Mouse (Mus musculus) adrenal gland (tissue): ENCODE measurements around the gene Akr1c13.
"Not testable (repeated sequence)": the region's sequence is repeated elsewhere in the genome, so short reads cannot be mapped to it uniquely, and the experiment has no call there.

ENCODE experiments used
- intact Hi-C: fragments of 180-260 bp; cut with DNase I; formaldehyde crosslinking; loops from one replicate; pipeline ENCODE4 v1.15.1; 2025
- long read RNA-seq, 2 experiments: library from polyadenylated mRNA; unstranded; transcript quantifications; one replicate each; pipeline ENCODE4 v2.0.0; 2020; ENCODE audit warnings: borderline replicate concordance in 1 of 2; ENCODE audit not compliant: insufficient replicate concordance in 1 of 2

Akr1c13 gene
- long read RNA-seq, experiment 1, transcript Akr1c13-201 (9 exons, 1,262 nt), result major isoform, 5 of 6 reads
- long read RNA-seq, experiment 1, partial matches to known transcripts, result 0 of 6 reads
- long read RNA-seq, experiment 1, other reads (novel, unspliced or antisense), result 1 of 6 reads
- long read RNA-seq, experiment 2, partial matches to known transcripts, result 1 of 5 reads
- long read RNA-seq, experiment 2, other reads (novel, unspliced or antisense), result 0 of 5 reads

GRCm38 (mm10) chr13:4190904-4191303 is at the start of gene Akr1c13:
Akr1c13 (plus strand) TSS chr13:4191150.
- intact Hi-C loops, result no loop called here

DNA sequence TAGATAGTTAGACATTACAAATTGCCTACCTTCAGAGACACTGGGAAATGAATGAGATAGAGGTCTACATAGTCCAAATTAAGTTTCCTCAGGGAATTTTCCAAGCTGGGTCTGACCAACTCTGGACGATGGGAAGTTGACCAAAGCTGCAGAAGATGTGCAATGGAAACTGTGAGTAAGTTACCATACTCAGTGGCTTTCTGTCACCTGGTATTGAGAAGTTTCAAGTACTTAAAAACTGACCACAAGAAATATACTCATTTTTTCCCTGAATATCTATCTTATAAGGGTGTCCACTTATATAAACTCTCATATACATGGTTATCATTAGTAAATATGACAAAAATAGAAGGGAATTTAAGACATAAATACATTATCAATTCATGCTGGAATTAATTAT is 46.7 kb upstream of the Akr1c13 start:
- intact Hi-C loops, result no loop called here

GRCm38 (mm10) chr13:4150518-4150917 is 40.4 kb upstream of the Akr1c13 start, which contains the start of gene Akr1c18:
Akr1c18 (minus strand) TSS chr13:4150654.
- intact Hi-C loops, result no loop called here

DNA sequence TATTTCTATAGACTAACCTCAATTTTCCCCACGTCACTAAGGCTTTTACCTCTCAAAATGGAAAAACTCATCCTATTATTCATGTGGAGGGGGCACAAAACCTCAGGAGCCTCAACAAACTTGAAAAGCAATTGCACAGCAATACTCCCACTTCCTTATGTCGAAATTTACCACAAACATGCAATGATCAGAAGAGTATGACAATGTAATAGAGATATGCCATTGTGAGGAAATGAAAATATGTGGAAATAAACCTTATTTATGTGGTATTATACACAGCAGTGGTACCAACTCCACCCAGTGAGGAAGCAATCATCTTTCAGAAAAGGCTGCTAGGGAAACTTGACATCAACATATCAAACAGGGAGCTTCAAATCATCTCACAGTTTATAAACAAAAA is 38.0 kb upstream of the Akr1c13 start:
- intact Hi-C loops, result no loop called here

DNA sequence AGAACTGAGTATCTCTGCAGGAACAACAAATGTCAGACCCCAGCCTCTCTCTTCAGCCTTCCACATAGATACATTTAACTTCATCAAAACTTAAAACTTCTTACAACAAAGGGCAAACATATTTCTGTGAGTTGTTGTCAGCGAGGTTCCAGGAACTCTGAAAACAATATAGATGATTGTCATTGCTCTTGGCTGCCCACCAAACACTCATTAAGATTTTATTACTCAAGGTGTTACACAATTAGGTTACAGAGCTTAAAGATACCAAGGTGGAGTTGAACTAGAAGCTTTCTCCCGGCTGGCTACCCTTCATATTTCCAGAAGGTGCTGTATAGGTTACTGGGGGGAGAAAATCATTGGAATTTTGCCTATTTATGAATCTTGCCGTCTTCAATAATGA is 37.4 kb upstream of the Akr1c13 start:
- intact Hi-C loops, result no loop called here

- intact Hi-C loops, result no loop called here
Measured at GRCm38 (mm10) chr13:4155286-4155685, 35.7 kb upstream of the Akr1c13 start.

DNA sequence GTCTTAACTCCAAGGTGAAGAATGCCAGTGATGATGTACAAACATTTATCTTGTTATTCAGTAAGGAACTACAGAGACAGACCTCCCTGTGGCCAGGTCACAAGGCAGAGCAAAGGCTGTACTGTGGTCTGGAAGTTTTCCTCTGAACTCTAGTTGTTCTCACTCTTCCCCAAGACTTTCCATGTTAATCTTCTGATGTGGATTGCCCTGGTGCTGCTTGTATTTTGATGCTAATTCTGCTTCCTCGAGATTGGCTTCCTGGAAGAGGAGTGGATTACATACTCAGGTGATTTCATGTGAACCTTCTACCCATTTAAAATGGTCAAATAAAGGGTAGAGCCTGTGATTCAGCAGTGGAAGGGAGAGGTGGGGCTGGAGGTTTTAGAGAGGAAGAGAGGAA is 22.9 kb upstream of the Akr1c13 start:
- intact Hi-C loops, result no loop called here

GRCm38 (mm10) chr13:4172978-4173377 is 18.0 kb upstream of the Akr1c13 start:
- intact Hi-C loops, result no loop called here

GRCm38 (mm10) chr13:4181321-4181720 is 9.6 kb upstream of the Akr1c13 start:
- intact Hi-C loops, result not testable (repeated sequence)

GRCm38 (mm10) chr13:4183116-4183515 is 7.8 kb upstream of the Akr1c13 start:
- intact Hi-C loops, result no loop called here

GRCm38 (mm10) chr13:4186641-4187411 is 4.1 kb upstream of the Akr1c13 start:
- intact Hi-C loops, result loop anchor here (5.0 kb wide), 1 partner anchor 55 kb away; no protein-coding TSS in a partner anchor

DNA sequence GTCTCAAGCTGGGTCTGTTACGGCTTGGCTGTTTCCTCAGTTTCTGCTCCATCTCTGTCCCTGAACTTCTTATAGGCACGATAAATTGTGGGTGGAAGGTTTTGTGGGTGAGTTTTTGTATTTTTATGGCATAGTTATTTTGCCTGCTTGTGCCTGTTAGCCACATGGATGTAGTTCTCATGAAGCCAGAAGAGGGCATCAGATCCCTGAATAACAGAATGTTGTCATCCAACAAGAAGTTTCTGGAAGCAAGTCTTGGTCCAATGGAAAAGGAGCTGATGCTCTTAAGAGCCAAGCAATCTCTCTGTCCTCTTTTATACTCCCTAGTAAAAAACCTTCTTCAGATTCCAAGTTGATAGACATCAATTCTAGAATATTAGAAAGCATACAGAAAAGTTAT is 2.8 kb upstream of the Akr1c13 start:
- intact Hi-C loops, result loop anchor here (2.0 to 5.0 kb wide), 2 partner anchors 56 to 93 kb away; no protein-coding TSS in a partner anchor

DNA sequence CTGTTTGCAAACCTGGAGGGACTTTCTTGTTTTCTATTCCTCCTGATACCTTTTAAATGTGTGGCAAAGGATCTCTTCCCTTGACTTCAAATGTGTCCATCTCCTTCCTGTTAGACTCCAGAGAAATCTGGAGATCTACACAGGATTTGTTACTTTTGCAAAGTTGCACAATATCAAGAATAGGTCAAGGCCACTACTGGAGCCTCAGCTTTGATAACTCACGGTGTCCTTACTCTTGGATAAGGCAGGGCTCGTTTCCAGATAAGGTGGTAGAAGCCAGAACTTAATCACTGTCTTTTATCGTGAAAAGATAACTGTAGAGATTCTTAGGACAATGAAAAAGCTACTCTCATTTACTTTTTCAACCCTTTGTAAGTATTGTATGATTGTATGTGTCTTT is 1.6 kb downstream of the Akr1c13 start:
- intact Hi-C loops, result no loop called here

- intact Hi-C loops, result no loop called here
Measured at GRCm38 (mm10) chr13:4206147-4206903, 15.4 kb downstream of the Akr1c13 start.

DNA sequence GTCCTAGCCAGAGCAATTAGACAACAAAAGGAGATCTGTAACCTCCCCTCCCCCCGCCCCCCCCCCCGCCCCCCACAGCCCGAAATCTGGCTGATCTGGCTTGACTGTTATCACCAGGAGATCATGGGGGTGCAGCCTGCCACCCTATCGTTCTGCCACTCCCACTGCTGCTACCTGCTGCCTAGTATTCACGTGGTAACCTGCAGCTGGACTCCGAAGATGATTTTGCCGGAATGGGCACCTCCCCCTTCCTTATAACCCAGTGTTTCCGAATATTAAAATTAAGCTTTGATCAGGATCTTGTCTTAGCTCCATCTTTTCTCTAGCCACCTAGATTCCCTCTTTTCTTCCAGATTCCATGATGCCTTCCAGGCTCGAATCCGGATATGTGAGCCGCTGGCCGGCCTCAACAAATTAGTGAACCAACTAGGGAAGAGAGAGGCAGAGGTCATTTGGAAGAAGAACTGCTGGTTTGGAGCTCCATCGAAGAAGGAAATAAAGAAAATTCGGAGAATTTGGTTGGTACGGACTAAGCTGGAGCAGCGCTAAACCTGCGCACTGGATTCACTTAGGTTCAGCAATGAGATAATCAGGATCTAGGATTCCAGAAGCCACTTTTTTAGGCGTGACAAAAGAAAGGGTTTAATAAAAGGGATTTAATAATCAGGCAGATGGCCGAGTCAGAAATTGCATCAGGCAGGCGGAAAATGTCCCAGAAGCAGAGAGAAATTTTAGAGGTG is 20.8 kb downstream of the Akr1c13 start:
- intact Hi-C loops, result no loop called here

DNA sequence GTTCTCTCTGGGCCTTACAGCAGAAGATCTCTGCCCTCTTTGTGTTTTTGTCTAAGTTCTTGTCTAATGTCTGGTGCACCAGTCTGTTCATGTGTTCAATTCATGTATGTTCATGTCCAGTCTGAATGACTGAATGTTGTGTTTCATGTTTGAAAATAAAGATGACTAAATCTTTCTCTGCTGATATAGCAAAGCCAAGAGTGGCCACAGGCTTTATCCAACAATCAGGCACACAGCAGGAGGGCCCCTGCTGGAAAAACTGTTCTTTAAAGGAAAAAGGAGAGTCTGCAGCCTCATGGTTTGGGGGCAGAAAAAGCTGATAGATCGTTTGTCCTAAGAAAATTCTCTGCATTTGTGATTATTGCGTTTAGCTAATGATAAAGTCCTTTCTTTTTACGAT is 21.4 kb downstream of the Akr1c13 start:
- intact Hi-C loops, result no loop called here

DNA sequence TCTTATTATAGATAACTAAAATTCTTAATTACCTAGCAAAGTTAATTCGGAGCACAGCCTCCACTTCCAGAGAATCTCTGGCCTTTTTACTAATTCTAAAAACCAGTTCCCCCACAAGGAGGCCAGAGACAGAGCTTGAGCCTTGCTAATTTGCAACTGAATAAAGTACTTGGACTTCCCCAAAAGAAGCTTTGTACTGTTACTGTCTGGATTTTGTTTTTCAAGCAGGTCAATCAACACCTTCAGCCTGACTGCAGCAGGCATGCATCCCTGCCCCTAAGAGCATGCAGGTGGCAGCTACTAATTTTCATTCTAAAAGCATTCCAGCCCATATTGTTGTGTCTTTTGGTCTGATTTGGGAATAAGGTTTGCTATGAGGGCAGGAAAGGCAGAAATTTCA is 24.5 kb downstream of the Akr1c13 start:
- intact Hi-C loops, result not testable (repeated sequence)

DNA sequence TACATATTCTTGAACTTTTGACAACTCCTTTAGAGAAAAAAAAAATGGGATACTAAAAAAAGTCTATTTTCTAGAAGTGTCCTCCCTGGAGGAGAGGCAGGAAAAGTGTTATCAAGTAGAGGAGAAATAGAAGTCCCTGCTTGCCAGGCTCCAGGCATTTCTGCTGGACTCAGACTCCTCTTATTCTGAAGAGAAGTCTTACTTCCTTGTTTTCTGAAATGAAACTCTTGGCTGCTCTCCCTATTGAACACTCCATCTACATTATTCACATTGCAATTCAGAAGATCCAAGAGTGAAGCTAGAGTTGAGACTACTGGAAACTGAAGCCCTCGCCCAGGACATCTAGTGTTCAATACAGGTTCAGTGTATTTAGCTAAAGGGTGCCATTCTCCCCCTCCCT is 37.5 kb downstream of the Akr1c13 start, which contains the start of gene Akr1c19:
TSS of gene Akr1c19 (plus strand) at position 260 of the 400 bp plus-strand sequence.
- intact Hi-C loops, result no loop called here

DNA sequence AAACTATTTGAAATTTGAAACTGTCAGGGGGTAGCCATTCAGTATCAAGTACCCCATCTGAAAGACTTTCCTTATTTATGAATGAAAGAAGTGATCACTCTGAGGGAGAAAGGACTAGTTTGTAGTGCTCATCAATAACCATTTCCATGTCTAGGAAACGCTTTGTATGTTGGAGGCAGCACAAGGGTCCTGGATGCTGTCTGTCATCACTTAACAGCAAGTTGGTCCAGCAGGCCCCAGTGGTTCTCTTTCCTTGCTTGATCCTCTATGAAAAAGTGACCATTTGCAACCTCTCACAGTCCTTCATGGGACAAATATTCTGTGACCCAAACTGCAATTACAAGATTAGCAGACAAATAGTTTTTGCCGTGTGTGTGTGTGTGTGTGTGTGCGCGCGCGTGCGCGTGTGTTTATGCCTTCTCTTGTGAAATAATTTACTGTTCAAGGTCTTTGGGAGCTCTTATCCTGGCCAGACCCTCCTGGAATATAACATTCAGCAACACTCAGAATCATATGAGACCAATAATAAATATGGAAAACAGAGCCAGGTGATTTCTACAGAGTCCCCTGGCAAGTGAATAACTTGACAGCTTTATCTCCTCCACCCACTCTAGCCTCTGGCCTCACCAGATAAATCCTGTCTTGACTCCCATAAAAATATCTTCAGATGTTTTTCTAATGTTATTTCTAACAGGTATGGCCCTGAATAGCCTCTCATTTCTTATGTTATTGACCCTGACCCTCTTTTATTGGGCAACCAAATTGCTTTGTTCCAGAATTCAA is 40.1 kb downstream of the Akr1c13 start:
- intact Hi-C loops, result no loop called here

- intact Hi-C loops, result no loop called here
Measured at GRCm38 (mm10) chr13:4233135-4233534, 42.2 kb downstream of the Akr1c13 start.
